Mouse (Mus musculus): ENCODE measurements around the gene Ggt5. TPM values are rescaled to one million over a fixed set of nuclear protein-coding genes. Genes with fewer than 3 reads are reported as not detected.

Gene Ggt5
- 1 to 10 TPM in 1 of 2 experiments, under 1 TPM in 1; 0.02 to 2.8 TPM for polyA plus RNA-seq (2012; fragmentation: generic; extraction: Trizol)

GRCm38 (mm10) chr10:75589129-75589528 lies at the start of gene Ggt5:
Ggt5 (plus strand) TSS chr10:75589340.

GRCm38 (mm10) chr10:75559676-75560548 lies 29.2 kb upstream of the Ggt5 start, which contains the start of gene Lrrc75b:
Lrrc75b (minus strand) TSS chr10:75560330.

DNA sequence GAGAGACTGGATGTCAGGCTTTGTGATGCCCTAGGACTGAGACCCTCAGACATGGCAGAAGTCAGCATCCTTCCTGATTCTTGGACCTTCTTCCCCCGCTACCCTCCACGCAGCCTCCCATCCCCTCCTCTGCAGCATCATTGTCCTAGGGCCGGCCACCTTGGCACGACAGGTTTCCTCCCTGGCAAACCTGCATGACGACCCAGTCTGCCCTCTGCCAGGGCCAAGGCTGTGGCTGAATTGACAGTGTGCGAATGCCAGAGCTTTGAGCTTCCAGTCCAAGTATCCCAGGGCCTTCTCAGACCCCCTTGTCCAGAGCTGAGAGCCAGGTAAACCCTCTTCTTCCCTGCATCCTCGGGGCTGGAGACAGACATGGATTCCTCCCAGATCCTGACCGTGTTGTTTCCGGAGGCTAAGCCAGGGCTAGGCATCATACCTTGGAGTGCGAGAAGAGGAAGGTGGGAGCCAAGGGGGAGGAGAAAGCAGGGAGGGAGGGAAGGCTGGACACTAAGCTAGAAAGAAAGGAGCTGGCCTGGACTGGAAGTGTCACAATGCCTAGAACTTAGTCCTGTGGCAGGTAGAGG lies 28.0 kb upstream of the Ggt5 start, which contains the start of gene Ggt1:
Gene Ggt1, plus strand, starts transcription at position 534 of the 584 bp plus-strand sequence.

GRCm38 (mm10) chr10:75643741-75644343 lies 54.7 kb downstream of the Ggt5 start, which contains the start of gene Susd2:
Susd2 (minus strand) TSS chr10:75644008.

Other genes with a start within 250 kb of the Ggt5 start
- not detected for gene Upb1, start 188.2 kb upstream of the Ggt5 start, polyA plus RNA-seq (2012; fragmentation: generic; extraction: Trizol)
- 100 to 1,000 TPM in 1 of 2 experiments, 10 to 100 TPM in 1; 93.6 to 181 TPM for gene Snrpd3, start 71.8 kb upstream of the Ggt5 start, polyA plus RNA-seq (2012; fragmentation: generic; extraction: Trizol)
- 10 to 100 TPM in 1 of 2 experiments, 1 to 10 TPM in 1; 5.3 to 18.5 TPM for gene Gucd1, start 71.4 kb upstream of the Ggt5 start, polyA plus RNA-seq (2012; fragmentation: generic; extraction: Trizol)
- 10 to 100 TPM in 1 of 2 experiments, 1 to 10 TPM in 1; 3.5 to 32.0 TPM for gene Lrrc75b, start 29.0 kb upstream of the Ggt5 start, polyA plus RNA-seq (2012; fragmentation: generic; extraction: Trizol)
- 1 to 10 TPM in 1 of 2 experiments, under 1 TPM in 1; 0.19 to 1.8 TPM for gene Ggt1, start 27.7 kb upstream of the Ggt5 start, polyA plus RNA-seq (2012; fragmentation: generic; extraction: Trizol)
- gene Susd2, start 54.7 kb downstream of the Ggt5 start, polyA plus RNA-seq (2012; fragmentation: generic; extraction: Trizol), result 1 to 10 TPM in 1 of 2 experiments, under 1 TPM in 1; 0.04 to 8.0 TPM
- gene Cabin1, start 175.0 kb downstream of the Ggt5 start, polyA plus RNA-seq (2012; fragmentation: generic; extraction: Trizol), result 10 to 100 TPM; 10.8 to 44.7 TPM
- 10 to 100 TPM; 42.5 to 79.9 TPM for gene Ddt, start 184.1 kb downstream of the Ggt5 start, polyA plus RNA-seq (2012; fragmentation: generic; extraction: Trizol)
- gene Gm20441, start 191.6 kb downstream of the Ggt5 start, polyA plus RNA-seq (2012; fragmentation: generic; extraction: Trizol), result not detected
- 1 to 10 TPM in 1 of 2 experiments, under 1 TPM in 1; 0.42 to 3.1 TPM for gene Gstt3, start 192.1 kb downstream of the Ggt5 start, polyA plus RNA-seq (2012; fragmentation: generic; extraction: Trizol)
- 10 to 100 TPM in 1 of 2 experiments, 1 to 10 TPM in 1; 6.2 to 43.9 TPM for gene Gstt1, start 209.2 kb downstream of the Ggt5 start, polyA plus RNA-seq (2012; fragmentation: generic; extraction: Trizol)
- gene Gstt4, start 233.2 kb downstream of the Ggt5 start, polyA plus RNA-seq (2012; fragmentation: generic; extraction: Trizol), result not detected
- gene Gstt2, start 248.1 kb downstream of the Ggt5 start, polyA plus RNA-seq (2012; fragmentation: generic; extraction: Trizol), result 1 to 10 TPM in 1 of 2 experiments, under 1 TPM in 1; 0.08 to 1.2 TPM